Mouse (Mus musculus): ENCODE data around the gene Zfhx2.

DNA sequence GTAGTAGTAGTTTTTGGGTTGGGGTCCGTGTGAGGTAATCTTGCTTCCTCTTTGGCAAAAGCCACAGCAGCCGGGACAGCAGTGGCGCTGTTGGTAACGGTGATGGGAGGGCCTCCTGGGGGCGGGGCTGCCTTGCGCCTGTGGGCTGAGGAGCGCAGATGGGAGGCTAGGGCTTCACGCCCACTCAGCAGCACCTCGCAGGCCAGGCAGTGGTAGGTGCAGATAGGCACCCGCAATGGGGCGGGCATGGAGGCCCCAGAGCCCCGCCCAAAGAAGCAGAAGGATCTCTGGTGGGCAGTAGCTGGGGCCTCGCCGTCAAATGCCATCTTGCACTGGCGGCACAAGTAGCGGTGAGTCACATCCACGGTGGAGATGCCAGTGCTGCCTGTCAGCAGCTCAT, 29.5 kb downstream of the Zfhx2 start:
- TF ChIP-seq CTCF (IDR thresholded peaks at IDR 0.05; ENCODE audit: insufficient read depth, low read depth, low read length) = no peak
- no peak for TF ChIP-seq POLR2A (IDR thresholded peaks at IDR 0.05; ENCODE audit: insufficient read depth, low read depth, low read length)

Data from olfactory bulb, adult 2 months (tissue).